Mouse (Mus musculus) lung, adult 2 months (tissue): Measurements from ENCODE around the gene Tab1.

ENCODE experiments used
- CTCF ChIP-seq: fragments of 200-500 bp; IDR thresholded peaks from 2 replicates; pipeline ENCODE4 v1.5.1; 2011; ENCODE audit warnings: mild to moderate bottlenecking, low read length, control low read depth; ENCODE audit not compliant: insufficient read depth
- POLR2A ChIP-seq: fragments of 200-500 bp; IDR thresholded peaks from 2 replicates; pipeline ENCODE4 v1.6.1; 2011; ENCODE audit warnings: low read depth, mild to moderate bottlenecking, control low read depth, low read length, borderline replicate concordance; ENCODE audit errors: extremely low read depth

- TF ChIP-seq CTCF (no peak), POLR2A (no peak)
Observed at GRCm38 (mm10) chr15:80158001-80158706, 25.2 kb downstream of the Tab1 start.
